Mouse (Mus musculus): ENCODE measurements around the gene 2310039H08Rik.

The 2310039H08Rik gene

GRCm38 (mm10) chr17:46808376-46808775 is 35.9 kb downstream of the 2310039H08Rik start:
- in situ Hi-C loops (cut with MboI, MseI): no loop called here

GRCm38 (mm10) chr17:46809131-46809830 is 36.8 kb downstream of the 2310039H08Rik start:
- in situ Hi-C loops (cut with MboI, MseI): no loop called here

GRCm38 (mm10) chr17:46810672-46811071 is 38.2 kb downstream of the 2310039H08Rik start:
- in situ Hi-C loops (cut with MboI, MseI): no loop called here

- in situ Hi-C loops (cut with MboI, MseI): no loop called here
Measured at GRCm38 (mm10) chr17:46812442-46812841, 40.0 kb downstream of the 2310039H08Rik start.

- in situ Hi-C loops (cut with MboI, MseI): no loop called here
Measured at GRCm38 (mm10) chr17:46813637-46814036, 41.2 kb downstream of the 2310039H08Rik start.

GRCm38 (mm10) chr17:46814497-46814896 is 42.1 kb downstream of the 2310039H08Rik start:
- in situ Hi-C loops (cut with MboI, MseI): no loop called here

- in situ Hi-C loops (cut with MboI, MseI): no loop called here
Measured at GRCm38 (mm10) chr17:46816306-46816705, 43.9 kb downstream of the 2310039H08Rik start.

- in situ Hi-C loops (cut with MboI, MseI): no loop called here
Measured at GRCm38 (mm10) chr17:46817734-46818158, 45.3 kb downstream of the 2310039H08Rik start.

- in situ Hi-C loops (cut with MboI, MseI): no loop called here
Measured at GRCm38 (mm10) chr17:46820628-46821027, 48.2 kb downstream of the 2310039H08Rik start.

Data from T-helper 2 cell (primary cell).